Mouse (Mus musculus) gastrocnemius, adult 8-10 months (tissue): Measurements from ENCODE around the gene March6. TPM values are rescaled to one million over a fixed set of nuclear protein-coding genes. Genes with fewer than 3 reads are reported as not detected.
A peak's percentile ranks its signal among the peaks of the same experiment; 100 is the strongest.

Experiments
- DNase-seq, 2 experiments: peaks; one replicate each; pipeline ENCODE4 v3.0.0; 2022; ENCODE audit warnings: low spot score in 2 of 2
- total RNA-seq, 4 experiments: library from RNA; stranded (reverse); gene quantifications; 2 replicates each; pipeline ENCODE4 v1.2.4; 2022

Gene March6
- total RNA-seq, 4 experiments from 2014 or later, result 142 to 173 (median 149) TPM

- DNase-seq, result no peak
Observed at GRCm38 (mm10) chr15:31511795-31512194, 19.1 kb downstream of the March6 start.

GRCm38 (mm10) chr15:31511406-31511771, 19.5 kb downstream of the March6 start:
- no peak for DNase-seq

GRCm38 (mm10) chr15:31510477-31511405, 20.1 kb downstream of the March6 start:
- DNase-seq, result no peak

- DNase-seq, result no peak
Observed at GRCm38 (mm10) chr15:31505082-31505481, 25.8 kb downstream of the March6 start.

GRCm38 (mm10) chr15:31503447-31503846, 27.4 kb downstream of the March6 start:
- no peak for DNase-seq

- peak; percentile 7 to 9 for DNase-seq
Observed at GRCm38 (mm10) chr15:31502996-31503395, 27.9 kb downstream of the March6 start.

- DNase-seq, result no peak
Observed at GRCm38 (mm10) chr15:31502313-31502712, 28.5 kb downstream of the March6 start.

GRCm38 (mm10) chr15:31494803-31495202, 36.0 kb downstream of the March6 start:
- no peak for DNase-seq

- no peak for DNase-seq
Observed at GRCm38 (mm10) chr15:31494310-31494709, 36.5 kb downstream of the March6 start.

GRCm38 (mm10) chr15:31487407-31487806, 43.4 kb downstream of the March6 start:
- DNase-seq, result no peak

- no peak for DNase-seq
Observed at GRCm38 (mm10) chr15:31476678-31477077, 54.2 kb downstream of the March6 start.

- DNase-seq, result no peak
Observed at GRCm38 (mm10) chr15:31472645-31473574, 57.9 kb downstream of the March6 start.

GRCm38 (mm10) chr15:31471529-31471928, 59.3 kb downstream of the March6 start:
- no peak for DNase-seq

- DNase-seq, result no peak
Observed at GRCm38 (mm10) chr15:31469497-31469896, 61.4 kb downstream of the March6 start.

GRCm38 (mm10) chr15:31468806-31469205, 62.0 kb downstream of the March6 start:
- no peak for DNase-seq

- DNase-seq, result no peak
Observed at GRCm38 (mm10) chr15:31466749-31467148, 64.1 kb downstream of the March6 start.

- no peak for DNase-seq
Observed at GRCm38 (mm10) chr15:31466295-31466694, 64.6 kb downstream of the March6 start.

GRCm38 (mm10) chr15:31465806-31466205, 65.0 kb downstream of the March6 start:
- no peak for DNase-seq

- DNase-seq, result no peak
Observed at GRCm38 (mm10) chr15:31460571-31460970, 70.3 kb downstream of the March6 start.

- no peak for DNase-seq
Observed at GRCm38 (mm10) chr15:31458081-31458480, 72.8 kb downstream of the March6 start.

GRCm38 (mm10) chr15:31456381-31456780, 74.5 kb downstream of the March6 start:
- DNase-seq, result no peak

- DNase-seq, result no peak
Observed at GRCm38 (mm10) chr15:31454861-31455295, 76.0 kb downstream of the March6 start.
